21 mouse cellular contexts compared by ENCODE assay signal in the genomic region with DNA sequence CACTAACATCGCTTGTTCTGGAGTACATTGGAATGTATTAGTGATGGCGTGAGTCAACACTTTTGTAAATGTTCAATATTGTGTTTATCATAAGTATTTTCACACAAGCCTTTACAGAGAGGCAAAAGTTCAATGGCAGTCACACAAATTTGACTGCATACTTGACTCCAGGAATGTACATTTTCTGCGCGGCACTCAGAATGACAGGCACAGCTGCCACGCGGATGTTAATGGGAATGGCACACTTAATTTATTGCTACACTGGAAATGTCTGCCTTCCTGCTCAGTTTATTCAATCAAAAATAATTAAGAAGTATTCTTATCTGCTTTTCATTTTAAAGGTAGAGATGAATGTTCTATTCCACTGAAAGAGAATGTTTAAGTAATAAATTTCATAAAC.
DNase-seq lines count a peak whose midpoint lies in the region; ATAC-seq and TF ChIP-seq lines count a peak whose summit lies in the region.
"Had no signal": no experiment of that assay in that cellular context is flagged by ENCODE, and none has a peak within 500 bp of the region (broad histone marks: within the 10 kb centered on the region; RNA-seq: fewer than 3 reads in every experiment).

No protein-coding gene starts in this region.

- 0 out of 2 replicates have a peak, but pooled peaks cover 2% of the 10 kb centered on the region for H3K9me3 ChIP-seq in forebrain, embryonic 14.5 days (replicated peaks; ENCODE audit: control insufficient read depth, low read length)
- no peaks in the 10 kb centered on the region for H3K9me3 ChIP-seq in forebrain, embryonic 15.5 days
- H3K9me3 ChIP-seq in neural tube, embryonic 13.5 days: no peaks in the 10 kb centered on the region
- H3K9me3 ChIP-seq in neural tube, embryonic 15.5 days (replicated peaks): no peaks in the 10 kb centered on the region
- H3K9me3 ChIP-seq in liver, postnatal 0 days (ENCODE audit: low read length): no peaks in the 10 kb centered on the region; the same call in 1 of the 2 replicates
- no peaks in the 10 kb centered on the region for H3K9me3 ChIP-seq in hindbrain, embryonic 11.5 days (ENCODE audit: control insufficient read depth, low read length)
- H3K9me3 ChIP-seq: forebrain, embryonic 12.5 days; heart, embryonic 10.5 days had no signal

- H3K27me3 ChIP-seq in forebrain, embryonic 14.5 days (replicated peaks; ENCODE audit: control insufficient read depth, insufficient read depth, low read length): no peaks in the 10 kb centered on the region
- H3K27me3 ChIP-seq in forebrain, embryonic 15.5 days: no peaks in the 10 kb centered on the region
- no peaks in the 10 kb centered on the region for H3K27me3 ChIP-seq in neural tube, embryonic 13.5 days
- H3K27me3 ChIP-seq in neural tube, embryonic 15.5 days (replicated peaks): no peaks in the 10 kb centered on the region
- no peaks in the 10 kb centered on the region for H3K27me3 ChIP-seq in liver, postnatal 0 days (ENCODE audit: insufficient read depth, low read length)
- H3K27me3 ChIP-seq in hindbrain, embryonic 11.5 days (ENCODE audit: control insufficient read depth, insufficient read depth, low read length): no peaks in the 10 kb centered on the region
- H3K27me3 ChIP-seq: CH12.LX; forebrain, embryonic 12.5 days; Patski had no signal

- H3K4me1 ChIP-seq in forebrain, embryonic 14.5 days (ENCODE audit: control insufficient read depth, insufficient read depth, low read length): no peaks in the 10 kb centered on the region
- H3K4me1 ChIP-seq in forebrain, embryonic 15.5 days: no peaks in the 10 kb centered on the region
- peaks cover 23% of the 10 kb centered on the region for H3K4me1 ChIP-seq in neural tube, embryonic 13.5 days (replicated peaks)
- peaks cover 5% of the 10 kb centered on the region for H3K4me1 ChIP-seq in neural tube, embryonic 15.5 days
- H3K4me1 ChIP-seq in liver, postnatal 0 days (ENCODE audit: insufficient read depth): no peaks in the 10 kb centered on the region
- no peaks in the 10 kb centered on the region for H3K4me1 ChIP-seq in hindbrain, embryonic 11.5 days (replicated peaks; ENCODE audit: control insufficient read depth, insufficient read depth, low read length)
- H3K4me1 ChIP-seq: forebrain, embryonic 12.5 days; heart, embryonic 10.5 days had no signal

- TF ChIP-seq EP300 in liver, postnatal 0 days (IDR thresholded peaks at IDR 0.05; ENCODE audit: low read depth): no peak

- peak; percentile 24 for DNase-seq in forebrain, embryonic 14.5 days (ENCODE audit: low spot score)
- DNase-seq in retina, embryonic 14.5 days (ENCODE audit: low spot score): peak; percentile 47
- no peak for DNase-seq in liver, postnatal 0 days
- DNase-seq in hindbrain, embryonic 11.5 days (ENCODE audit: low spot score): no peak
- DNase-seq: adrenal gland, postnatal 14 days; cerebellum, adult 18-20 months; cerebellum, adult 9-11 months; cerebellum, postnatal 36 days; gastrocnemius, postnatal 36 days; heart, adult 18-20 months; heart, postnatal 10 days; heart, postnatal 4 days had no signal

- no peak overlapping the region for H3K4me3 ChIP-seq in forebrain, embryonic 14.5 days (ENCODE audit: low read depth, low read length)
- H3K4me3 ChIP-seq in forebrain, embryonic 15.5 days: no peak overlapping the region
- no peak overlapping the region for H3K4me3 ChIP-seq in neural tube, embryonic 13.5 days
- H3K4me3 ChIP-seq in neural tube, embryonic 15.5 days (replicated peaks): no peak overlapping the region
- H3K4me3 ChIP-seq in liver, postnatal 0 days (ENCODE audit: low read depth, low read length): no peak overlapping the region
- H3K4me3 ChIP-seq in hindbrain, embryonic 11.5 days (ENCODE audit: low read depth, low read length): no peak overlapping the region
- H3K4me3 ChIP-seq: forebrain, embryonic 12.5 days; heart, embryonic 10.5 days had no signal

- no peaks in the 10 kb centered on the region for H3K36me3 ChIP-seq in forebrain, embryonic 14.5 days (ENCODE audit: control insufficient read depth, insufficient read depth, low read length)
- no peaks in the 10 kb centered on the region for H3K36me3 ChIP-seq in forebrain, embryonic 15.5 days
- H3K36me3 ChIP-seq in neural tube, embryonic 13.5 days: no peaks in the 10 kb centered on the region
- no peaks in the 10 kb centered on the region for H3K36me3 ChIP-seq in neural tube, embryonic 15.5 days
- H3K36me3 ChIP-seq in liver, postnatal 0 days (replicated peaks; ENCODE audit: insufficient read depth, low read length): no peaks in the 10 kb centered on the region
- no peaks in the 10 kb centered on the region for H3K36me3 ChIP-seq in hindbrain, embryonic 11.5 days (ENCODE audit: control insufficient read depth, insufficient read depth, low read length)

- WGBS in forebrain, embryonic 14.5 days: 80% methylated on average over 6 of the region's 6 CpGs
- 71% methylated on average over 6 of the region's 6 CpGs for WGBS in forebrain, embryonic 15.5 days
- WGBS in neural tube, embryonic 13.5 days: 55% methylated on average over 6 of the region's 6 CpGs
- 42% methylated on average over 6 of the region's 6 CpGs for WGBS in neural tube, embryonic 15.5 days
- 87% methylated on average over 6 of the region's 6 CpGs for WGBS in liver, postnatal 0 days (ENCODE audit: insufficient replicate concordance)
- 82% methylated on average over 6 of the region's 6 CpGs for WGBS in hindbrain, embryonic 11.5 days

- no peak for TF ChIP-seq CTCF in liver, postnatal 0 days (IDR thresholded peaks at IDR 0.05; ENCODE audit: low read depth)

- no peak overlapping the region for H3K9ac ChIP-seq in forebrain, embryonic 14.5 days (ENCODE audit: low read length)
- H3K9ac ChIP-seq in forebrain, embryonic 15.5 days (replicated peaks): no peak overlapping the region
- no peak overlapping the region for H3K9ac ChIP-seq in neural tube, embryonic 13.5 days
- H3K9ac ChIP-seq in neural tube, embryonic 15.5 days (replicated peaks): no peak overlapping the region
- no peak overlapping the region for H3K9ac ChIP-seq in liver, postnatal 0 days (replicated peaks)
- H3K9ac ChIP-seq in hindbrain, embryonic 11.5 days (ENCODE audit: low read depth, low read length): no peak overlapping the region
- H3K9ac ChIP-seq: forebrain, embryonic 12.5 days; hindbrain, embryonic 14.5 days had no signal

- H3K4me2 ChIP-seq in forebrain, embryonic 14.5 days (ENCODE audit: low read length): no peak overlapping the region
- H3K4me2 ChIP-seq in forebrain, embryonic 15.5 days (replicated peaks): no peak overlapping the region
- no peak overlapping the region for H3K4me2 ChIP-seq in neural tube, embryonic 13.5 days
- no peak overlapping the region for H3K4me2 ChIP-seq in neural tube, embryonic 15.5 days
- H3K4me2 ChIP-seq in liver, postnatal 0 days (ENCODE audit: low read depth, low read length): no peak overlapping the region
- no peak overlapping the region for H3K4me2 ChIP-seq in hindbrain, embryonic 11.5 days (replicated peaks; ENCODE audit: low read depth, low read length)
- H3K4me2 ChIP-seq: forebrain, embryonic 12.5 days; hindbrain, embryonic 14.5 days had no signal

- no peak overlapping the region for H3K27ac ChIP-seq in forebrain, embryonic 14.5 days (ENCODE audit: low read depth, low read length)
- no peak overlapping the region for H3K27ac ChIP-seq in forebrain, embryonic 15.5 days (replicated peaks)
- H3K27ac ChIP-seq in neural tube, embryonic 13.5 days (replicated peaks): peak overlapping the region; percentile 61; the same call in 1 of the 2 replicates
- no peak overlapping the region for H3K27ac ChIP-seq in neural tube, embryonic 15.5 days (replicated peaks)
- H3K27ac ChIP-seq in liver, postnatal 0 days (ENCODE audit: low read depth): no peak overlapping the region
- no peak overlapping the region for H3K27ac ChIP-seq in hindbrain, embryonic 11.5 days (ENCODE audit: low read depth, low read length)
- H3K27ac ChIP-seq: forebrain, embryonic 12.5 days; heart, embryonic 10.5 days had no signal

- ATAC-seq in forebrain, embryonic 14.5 days: no peak
- ATAC-seq in forebrain, embryonic 15.5 days (replicated peaks): no peak
- no peak for ATAC-seq in neural tube, embryonic 13.5 days (ENCODE audit: low read depth)
- no peak for ATAC-seq in neural tube, embryonic 15.5 days (ENCODE audit: low FRiP score)
- no peak for ATAC-seq in liver, postnatal 0 days
- ATAC-seq in hindbrain, embryonic 11.5 days (ENCODE audit: low FRiP score): no peak
- ATAC-seq: activated CD4-positive, CD25-positive, alpha-beta regulatory T cell, adult 4 months; Patski had no signal

Comparison
In these comparisons a context has a peak if more than half of its experiments do, and no peak if none do; other contexts are left out.
1. DNase-seq: peak in forebrain, embryonic 14.5 days (single experiment) and retina, embryonic 14.5 days (single experiment); none in liver, postnatal 0 days (single experiment) and hindbrain, embryonic 11.5 days (single experiment).